Mouse (Mus musculus): ENCODE data around the gene Ms4a4c.

DNA sequence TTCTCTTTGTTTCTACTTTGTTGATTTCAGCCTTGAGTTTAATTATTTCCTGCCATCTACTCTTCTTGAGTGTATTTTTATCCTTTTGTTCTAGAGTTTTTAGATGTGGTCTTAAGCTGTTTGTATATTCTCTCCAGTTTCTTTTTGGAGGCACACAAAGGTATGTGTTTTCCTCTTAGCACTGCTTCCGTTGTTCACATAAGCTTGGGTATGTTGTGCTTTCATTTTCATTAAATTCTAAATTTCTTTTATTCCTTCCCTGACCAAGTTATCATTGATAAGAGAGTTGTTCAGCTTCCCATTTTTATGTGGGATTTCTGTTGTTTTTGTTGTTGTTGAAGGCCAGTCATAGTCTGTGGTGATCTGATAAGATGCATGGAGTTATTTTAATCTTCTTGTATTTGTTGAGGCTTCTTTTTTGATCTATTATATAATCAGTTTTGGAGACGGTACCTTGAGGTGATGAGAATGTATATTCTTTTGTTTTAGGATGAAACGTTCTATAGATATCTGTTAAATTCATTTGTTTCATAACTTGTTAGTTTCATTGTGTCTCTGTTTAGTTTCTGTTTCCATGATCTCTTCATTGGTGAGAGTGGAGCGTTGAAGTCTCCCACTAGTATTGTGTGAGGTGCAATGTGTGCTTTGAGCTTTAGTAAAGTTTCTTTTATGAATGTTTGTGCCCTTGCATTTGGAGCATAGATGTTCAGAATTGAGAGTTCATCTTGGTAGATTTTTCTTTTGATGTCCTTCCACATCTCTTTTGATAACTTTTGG lies 30.7 kb downstream of the Ms4a4c start:
- TF ChIP-seq CTCF (IDR thresholded peaks at IDR 0.05; ENCODE audit: control insufficient read depth, insufficient read depth, insufficient replicate concordance, low read depth, low read length) (no peak), POLR2A (IDR thresholded peaks at IDR 0.05; ENCODE audit: control insufficient read depth, low read depth, low read length) (no peak)

Measured in testis, adult 2 months (tissue).